Mouse (Mus musculus) embryonic fibroblast, embryonic 13.5 days (primary cell): ENCODE measurements around the gene Tmem200b.

Experiments
- CTCF ChIP-seq: IDR thresholded peaks from 2 replicates; pipeline ENCODE4 v1.5.1; 2011; ENCODE audit warnings: mild to moderate bottlenecking, control low read depth, low read length, moderate library complexity, borderline replicate concordance; ENCODE audit not compliant: insufficient read depth
- POLR2A ChIP-seq: IDR thresholded peaks from 2 replicates; pipeline ENCODE4 v1.6.1; 2011; ENCODE audit warnings: low read depth, mild to moderate bottlenecking, control low read depth, low read length, moderate library complexity

GRCm38 (mm10) chr4:131922404-131922803 lies 833 bp downstream of the Tmem200b start:
- TF ChIP-seq CTCF (no peak), POLR2A (no peak)
